Mouse (Mus musculus) G1E (cell line): ENCODE measurements around the gene Lrig1.

Experiments
- CTCF ChIP-seq: IDR thresholded peaks from 2 replicates; pipeline ENCODE4 v1.5.1; 2012; ENCODE audit warnings: low read depth, low read length, inconsistent platforms, mixed read lengths
- GATA1 ChIP-seq: IDR thresholded peaks from 2 replicates; pipeline ENCODE4 v1.6.1; 2012; ENCODE audit warnings: borderline replicate concordance, low read length, inconsistent platforms, mixed read lengths
- TAL1 ChIP-seq: conservative IDR thresholded peaks from 2 replicates; pipeline ENCODE4 v1.6.1; 2012; ENCODE audit warnings: low read depth, low read length, inconsistent platforms, mixed read lengths

DNA sequence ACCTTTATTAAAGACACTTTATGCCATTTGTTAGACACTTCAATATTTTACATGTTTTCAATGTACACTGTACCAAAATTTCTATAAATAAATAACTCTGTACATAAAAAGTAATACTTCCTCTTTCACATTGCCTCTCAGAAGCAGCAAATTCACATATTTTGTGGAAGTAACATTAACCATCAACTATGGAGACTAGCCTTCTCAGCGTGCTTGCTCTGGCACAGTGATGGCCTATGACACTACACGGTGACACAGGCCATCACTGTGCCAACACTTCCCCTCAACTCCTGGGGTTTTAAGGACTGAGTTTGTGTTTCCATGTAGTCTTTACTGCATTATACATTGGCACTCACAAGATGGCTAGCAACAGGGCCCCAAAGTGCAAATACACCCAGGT, 95.4 kb downstream of the Lrig1 start:
- no peak for TF ChIP-seq GATA1
- no peak for TF ChIP-seq CTCF
- no peak for TF ChIP-seq TAL1
